Mouse (Mus musculus) layer of hippocampus, adult 11-12 months (tissue): ENCODE measurements around the gene Arhgef2.

Experiments used
- DNase-seq: peaks from one replicate; pipeline ENCODE4 v3.0.0; 2022; ENCODE audit warnings: low spot score

Arhgef2 gene

DNA sequence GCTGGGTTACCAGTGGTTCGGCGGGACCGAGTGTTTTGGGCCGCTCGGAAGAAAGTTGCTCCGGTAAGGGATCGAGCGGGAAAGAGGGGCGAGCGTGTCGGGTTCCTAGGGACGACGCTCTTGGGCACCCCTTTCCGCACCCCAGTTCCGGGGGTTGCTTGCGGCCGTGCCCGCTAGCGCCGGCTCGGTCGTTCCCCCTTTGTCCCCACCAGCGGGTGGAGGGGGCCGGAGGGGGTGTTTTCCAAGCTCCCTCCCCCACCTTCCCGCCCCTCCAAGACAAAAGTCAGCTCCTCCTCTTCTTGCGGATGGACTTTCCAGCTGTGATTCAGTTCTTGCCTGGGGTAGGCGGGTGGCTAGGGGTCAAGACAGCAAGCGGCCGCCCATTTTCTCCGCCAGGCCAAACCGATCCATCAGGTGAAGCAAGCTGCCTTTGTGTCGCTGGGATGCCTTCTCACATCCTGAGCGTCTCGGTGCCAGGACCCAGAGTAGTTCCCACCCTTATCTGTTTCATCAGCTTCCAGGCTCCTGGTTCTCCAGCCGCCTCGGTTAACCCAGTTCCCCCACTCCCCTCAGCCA, 15.9 kb downstream of the Arhgef2 start:
- DNase-seq: peak; percentile 26

GRCm38 (mm10) chr3:88622113-88622940, 16.6 kb downstream of the Arhgef2 start:
- DNase-seq: peak; percentile 32

- DNase-seq: peak; percentile 32
These were observed 17.2 kb downstream of the Arhgef2 start for GRCm38 (mm10) chr3:88622941-88623345.

- DNase-seq: peak; percentile 32
These were observed 17.8 kb downstream of the Arhgef2 start for GRCm38 (mm10) chr3:88623346-88624135.

GRCm38 (mm10) chr3:88624324-88624723, 18.6 kb downstream of the Arhgef2 start:
- DNase-seq: peak; percentile 66

GRCm38 (mm10) chr3:88624951-88625350, 19.2 kb downstream of the Arhgef2 start:
- peak; percentile 22 for DNase-seq

GRCm38 (mm10) chr3:88625531-88625930, 19.8 kb downstream of the Arhgef2 start:
- DNase-seq: no peak

- DNase-seq: peak; percentile 67
These were observed 20.6 kb downstream of the Arhgef2 start for GRCm38 (mm10) chr3:88626316-88626715.

- DNase-seq: peak; percentile 37
These were observed 21.3 kb downstream of the Arhgef2 start for GRCm38 (mm10) chr3:88627114-88627513.

DNA sequence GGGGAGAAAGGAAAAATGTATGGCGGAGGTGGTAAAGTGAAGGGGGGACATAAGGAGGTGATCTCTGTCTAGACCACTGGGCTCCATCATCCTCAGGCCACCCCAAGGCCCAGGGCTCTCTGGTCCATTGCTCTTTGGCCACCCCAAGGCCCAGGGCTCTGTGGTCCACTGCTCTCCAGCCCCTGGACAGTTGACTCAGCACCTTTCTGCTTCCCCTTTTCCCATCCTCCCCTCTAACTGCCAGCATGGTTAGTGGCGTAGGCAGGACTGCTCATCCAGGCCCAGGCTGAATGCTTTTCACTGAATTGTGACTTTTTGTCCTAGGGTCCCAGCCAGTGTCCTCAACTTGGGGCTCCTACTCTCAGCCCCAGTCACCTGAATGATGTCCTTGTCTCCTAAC, 21.8 kb downstream of the Arhgef2 start:
- no peak for DNase-seq

- DNase-seq: no peak
These were observed 23.0 kb downstream of the Arhgef2 start for GRCm38 (mm10) chr3:88628766-88629165.

- DNase-seq: peak; percentile 84
These were observed 23.5 kb downstream of the Arhgef2 start for GRCm38 (mm10) chr3:88629244-88629643.

GRCm38 (mm10) chr3:88630018-88630417, 24.3 kb downstream of the Arhgef2 start:
- peak; percentile 25 for DNase-seq

GRCm38 (mm10) chr3:88630849-88631341, 25.1 kb downstream of the Arhgef2 start:
- no peak for DNase-seq

DNA sequence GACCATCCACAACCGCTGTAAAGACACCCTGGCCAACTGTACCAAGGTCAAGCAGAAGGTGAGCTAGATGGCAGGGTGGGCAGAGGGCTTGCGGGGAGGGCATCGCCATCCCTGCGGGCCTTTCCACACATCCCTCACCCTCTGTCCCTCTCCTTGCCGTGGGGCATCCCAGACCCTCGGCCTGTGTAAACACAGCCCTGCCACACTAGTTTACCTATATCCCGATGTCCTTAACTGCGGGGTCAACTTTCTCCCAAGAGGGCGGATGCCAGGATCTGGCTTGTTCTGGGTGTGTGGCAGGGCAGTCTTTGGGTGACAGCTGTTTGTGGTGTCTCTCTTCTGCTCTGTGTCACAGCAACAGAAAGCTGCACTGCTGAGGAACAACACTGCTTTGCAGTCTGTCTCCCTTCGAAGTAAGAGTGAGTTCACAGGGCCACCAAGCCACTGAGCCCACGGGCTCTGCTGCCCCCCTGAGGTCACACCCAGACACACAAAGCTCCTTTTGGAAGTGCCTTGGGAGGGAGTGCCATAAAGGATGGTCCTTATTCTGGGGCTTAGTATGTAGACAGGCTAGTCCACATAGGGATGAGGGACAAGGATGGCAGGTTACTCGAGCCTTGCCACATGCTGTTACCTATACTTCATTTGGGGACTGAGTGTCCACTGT, 26.3 kb downstream of the Arhgef2 start:
- DNase-seq: no peak

GRCm38 (mm10) chr3:88633056-88633455, 27.3 kb downstream of the Arhgef2 start:
- DNase-seq: no peak

DNA sequence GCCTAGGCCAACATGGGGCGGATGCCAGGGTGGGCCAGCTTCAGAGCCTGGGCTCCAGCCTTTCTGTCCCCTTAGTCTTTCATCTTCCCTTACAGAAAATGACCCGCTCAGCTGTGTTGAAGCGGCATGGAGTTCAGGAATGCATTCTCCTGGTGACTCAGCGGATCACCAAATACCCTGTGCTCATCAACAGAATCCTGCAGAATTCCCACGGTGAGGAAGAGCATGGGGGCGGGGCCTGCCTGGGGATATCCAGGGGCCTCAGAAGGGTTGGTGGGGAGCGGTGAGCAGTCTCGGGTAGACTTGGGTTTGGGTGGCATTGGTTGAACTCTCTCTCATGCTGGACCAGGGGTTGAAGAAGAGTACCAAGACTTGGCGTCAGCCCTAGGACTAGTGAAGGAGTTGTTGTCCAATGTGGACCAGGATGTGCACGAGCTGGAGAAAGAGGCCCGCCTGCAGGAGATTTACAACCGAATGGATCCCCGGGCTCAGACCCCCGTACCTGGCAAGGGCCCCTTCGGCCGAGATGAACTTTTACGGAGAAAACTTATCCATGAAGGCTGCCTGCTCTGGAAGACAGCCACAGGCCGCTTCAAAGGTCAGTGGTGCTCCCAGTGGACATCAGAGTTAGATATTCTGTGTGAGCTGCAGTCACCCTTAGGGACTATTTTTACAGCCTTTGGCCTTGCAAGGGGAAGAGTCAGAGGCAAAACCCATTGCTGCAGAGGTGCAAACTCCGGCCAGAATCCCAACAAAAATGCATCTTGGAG, 29.9 kb downstream of the Arhgef2 start:
- no peak for DNase-seq

GRCm38 (mm10) chr3:88636555-88636986, 30.8 kb downstream of the Arhgef2 start:
- DNase-seq: no peak

DNA sequence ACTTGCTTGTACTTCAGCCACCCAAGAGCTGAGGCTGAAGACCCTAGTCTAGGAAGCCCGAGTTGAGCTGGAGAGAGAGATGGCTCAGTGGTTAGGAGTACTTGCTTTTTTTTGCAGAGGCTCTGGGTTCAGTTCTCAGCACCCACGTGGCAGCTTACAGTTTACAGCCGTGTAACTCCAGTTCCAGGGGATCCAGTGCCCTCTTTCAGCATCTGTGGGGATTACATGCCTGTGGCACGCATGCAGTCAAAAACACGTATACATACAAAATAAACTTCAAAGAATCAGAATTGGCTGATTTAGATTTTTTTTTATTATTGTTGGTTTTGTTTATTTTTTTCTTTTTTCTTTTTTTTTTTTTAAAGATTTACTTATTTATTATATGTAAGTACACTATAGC, 31.4 kb downstream of the Arhgef2 start:
- no peak for DNase-seq

GRCm38 (mm10) chr3:88639239-88639638, 33.5 kb downstream of the Arhgef2 start:
- no peak for DNase-seq

- peak; percentile 77 for DNase-seq
These were observed 34.9 kb downstream of the Arhgef2 start for GRCm38 (mm10) chr3:88640676-88641075.
